Comparison of ENCODE assay signal across 8 mouse cellular contexts in genomic region chr2:127586694-127587513, GRCm38 (mm10). TPM values are rescaled to one million over a fixed set of nuclear protein-coding genes. Genes with fewer than 3 reads are reported as not detected.
A peak's percentile ranks its signal among the peaks of the same experiment; 100 is the strongest.
DNase-seq lines count a peak whose midpoint lies in the region; ATAC-seq and TF ChIP-seq lines count a peak whose summit lies in the region.

Gene Zfp661 (minus strand): TSS chr2:127587094.
Gene Mrps5 (plus strand): TSS chr2:127587222.

- no peaks in the 10 kb centered on the region for H3K27me3 ChIP-seq in forebrain, embryonic 10.5 days (ENCODE audit: poor library complexity, severe bottlenecking)
- H3K27me3 ChIP-seq in heart, embryonic 15.5 days, result no peaks in the 10 kb centered on the region
- no peaks in the 10 kb centered on the region for H3K27me3 ChIP-seq in liver, embryonic 14.5 days (ENCODE audit: control insufficient read depth, insufficient read depth, low read length)
- H3K27me3 ChIP-seq in neural tube, embryonic 11.5 days (ENCODE audit: control insufficient read depth, insufficient read depth, low read length), result no peaks in the 10 kb centered on the region
- no peaks in the 10 kb centered on the region for H3K27me3 ChIP-seq in stomach, postnatal 0 days (ENCODE audit: control insufficient read depth, insufficient read depth, low read length)

- H3K9me3 ChIP-seq in forebrain, embryonic 10.5 days, result no peaks in the 10 kb centered on the region
- no peaks in the 10 kb centered on the region for H3K9me3 ChIP-seq in heart, embryonic 15.5 days (replicated peaks)
- no peaks in the 10 kb centered on the region for H3K9me3 ChIP-seq in liver, embryonic 14.5 days (ENCODE audit: control insufficient read depth, low read length)
- H3K9me3 ChIP-seq in neural tube, embryonic 11.5 days (ENCODE audit: control insufficient read depth, low read length), result no peaks in the 10 kb centered on the region
- no peaks in the 10 kb centered on the region for H3K9me3 ChIP-seq in stomach, postnatal 0 days (ENCODE audit: control insufficient read depth, low read length)

- WGBS in forebrain, embryonic 10.5 days, result 5% methylated on average over 39 of the region's 39 CpGs
- 5% methylated on average over 39 of the region's 39 CpGs for WGBS in heart, embryonic 15.5 days
- WGBS in liver, embryonic 14.5 days (ENCODE audit: insufficient replicate concordance), result 4% methylated on average over 39 of the region's 39 CpGs
- 6% methylated on average over 37 of the region's 39 CpGs for whole genome bisulfite sequencing in neural tube, embryonic 11.5 days
- WGBS in stomach, postnatal 0 days, result 4% methylated on average over 34 of the region's 39 CpGs

- H3K4me3 ChIP-seq in forebrain, embryonic 10.5 days, result peak within 1 kb of the TSS; percentile 95
- H3K4me3 ChIP-seq in heart, embryonic 15.5 days, result peak within 1 kb of the TSS; percentile 75
- peak within 1 kb of the TSS; percentile 69 to 94 for H3K4me3 ChIP-seq in liver, embryonic 14.5 days (ENCODE audit: insufficient read depth in 1 of 2, low read depth in 2 of 2, low read length in 2 of 2)
- H3K4me3 ChIP-seq in neural tube, embryonic 11.5 days (ENCODE audit: low read depth, low read length), result peak within 1 kb of the TSS; percentile 56
- H3K4me3 ChIP-seq in stomach, postnatal 0 days (ENCODE audit: low read depth, low read length), result peak within 1 kb of the TSS; percentile 94

- peak; percentile 74 to 88 for DNase-seq in CD8-positive naive resting alpha-beta T cell, adult 2 months (ENCODE audit: low read depth in 2 of 2, low spot score in 2 of 2)
- peak; percentile 68 for DNase-seq in c-Kit-positive CD71-negative TER-119-negative erythroid progenitor cells, embryonic 14.5 days (ENCODE audit: low read depth)
- peak; percentile 92 for DNase-seq in forebrain, embryonic 10.5 days (ENCODE audit: extremely low spot score, low spot score)
- DNase-seq in kidney, postnatal 25 days, result peak; percentile 88 to 91
- peak; percentile 50 to 68 (median 66) for DNase-seq in liver, embryonic 14.5 days (ENCODE audit: low read depth in 3 of 3, low spot score in 3 of 3)
- DNase-seq in neural tube, embryonic 11.5 days (ENCODE audit: low spot score), result peak; percentile 91
- DNase-seq in stomach, postnatal 0 days (ENCODE audit: low spot score), result peak; percentile 92

- peak; percentile 67 for TF ChIP-seq EP300 in liver, embryonic 14.5 days (IDR thresholded peaks at IDR 0.05; ENCODE audit: low read depth)
- TF ChIP-seq EP300 in stomach, postnatal 0 days (optimal IDR thresholded peaks at IDR 0.05), result peak; percentile 96

- peak within 1 kb of the TSS; percentile 70 for H3K4me2 ChIP-seq in heart, embryonic 15.5 days
- H3K4me2 ChIP-seq in liver, embryonic 14.5 days (ENCODE audit: low read depth), result peak within 1 kb of the TSS; percentile 76
- H3K4me2 ChIP-seq in neural tube, embryonic 11.5 days (ENCODE audit: low read depth), result peak within 1 kb of the TSS; percentile 62
- peak within 1 kb of the TSS; percentile 82 for H3K4me2 ChIP-seq in stomach, postnatal 0 days (replicated peaks; ENCODE audit: low read depth)

- peaks cover 13% of the 10 kb centered on the region for H3K36me3 ChIP-seq in forebrain, embryonic 10.5 days (replicated peaks)
- H3K36me3 ChIP-seq in heart, embryonic 15.5 days, result peaks cover 5% of the 10 kb centered on the region; the same call in 1 of the 2 replicates
- no peaks in the 10 kb centered on the region for H3K36me3 ChIP-seq in liver, embryonic 14.5 days (replicated peaks; ENCODE audit: control insufficient read depth, insufficient read depth, low read depth)
- H3K36me3 ChIP-seq in neural tube, embryonic 11.5 days (ENCODE audit: control insufficient read depth, insufficient read depth, low read length), result no peaks in the 10 kb centered on the region
- no peaks in the 10 kb centered on the region for H3K36me3 ChIP-seq in stomach, postnatal 0 days (ENCODE audit: control insufficient read depth, insufficient read depth, low read length)

- TF ChIP-seq CTCF in liver, embryonic 14.5 days (IDR thresholded peaks at IDR 0.05; ENCODE audit: low read depth), result peak; percentile 19; the same call in 1 of the 2 replicates
- peak; percentile 13; the same call in 1 of the 2 replicates for TF ChIP-seq CTCF in stomach, postnatal 0 days (IDR thresholded peaks at IDR 0.05; ENCODE audit: low read depth)

- peak within 1 kb of the TSS; percentile 100 for H3K27ac ChIP-seq in forebrain, embryonic 10.5 days
- peak within 1 kb of the TSS; percentile 90 for H3K27ac ChIP-seq in heart, embryonic 15.5 days
- peak within 1 kb of the TSS; percentile 74 for H3K27ac ChIP-seq in liver, embryonic 14.5 days
- H3K27ac ChIP-seq in neural tube, embryonic 11.5 days (ENCODE audit: low read depth, low read length), result peak within 1 kb of the TSS; percentile 69
- H3K27ac ChIP-seq in stomach, postnatal 0 days (replicated peaks), result peak within 1 kb of the TSS; percentile 93

- H3K4me1 ChIP-seq in forebrain, embryonic 10.5 days, result peaks cover 44% of the 10 kb centered on the region
- H3K4me1 ChIP-seq in heart, embryonic 15.5 days (replicated peaks), result peaks cover 23% of the 10 kb centered on the region
- H3K4me1 ChIP-seq in liver, embryonic 14.5 days (replicated peaks; ENCODE audit: control insufficient read depth in 2 of 2, insufficient read depth in 2 of 2, low read length in 1 of 2), result peaks cover 0 to 21% of the 10 kb centered on the region in 2 experiments; a peak in 3 of 4 replicates
- 0 out of 2 replicates have a peak, but pooled peaks cover 6% of the 10 kb centered on the region for H3K4me1 ChIP-seq in neural tube, embryonic 11.5 days (ENCODE audit: control insufficient read depth, insufficient read depth, low read length)
- H3K4me1 ChIP-seq in stomach, postnatal 0 days (replicated peaks; ENCODE audit: control insufficient read depth, insufficient read depth), result no peaks in the 10 kb centered on the region

- peak within 1 kb of the TSS; percentile 84 for H3K9ac ChIP-seq in heart, embryonic 15.5 days
- H3K9ac ChIP-seq in liver, embryonic 14.5 days (replicated peaks), result peak within 1 kb of the TSS; percentile 91
- peak within 1 kb of the TSS; percentile 88 for H3K9ac ChIP-seq in neural tube, embryonic 11.5 days (ENCODE audit: low read length)
- peak within 1 kb of the TSS; percentile 89 for H3K9ac ChIP-seq in stomach, postnatal 0 days (ENCODE audit: low read length)

- ATAC-seq in heart, embryonic 15.5 days (replicated peaks; ENCODE audit: insufficient number of reproducible peaks, insufficient read depth, low FRiP score, low read depth), result peak; percentile 76
- ATAC-seq in liver, embryonic 14.5 days (ENCODE audit: insufficient read depth), result peak; percentile 84
- ATAC-seq in neural tube, embryonic 11.5 days (ENCODE audit: insufficient read depth, low FRiP score, low TSS enrichment), result peak; percentile 83
- peak; percentile 85 for ATAC-seq in stomach, postnatal 0 days (ENCODE audit: low FRiP score, low TSS enrichment)

RNA-seq across cellular contexts. Expression of gene Zfp661, which starts in this region (rescaled TPM):
- 7.4 and 9.8 TPM in 2 replicates for polyA plus RNA-seq in forebrain, embryonic 10.5 days (2016; fragmentation: Nextera tagmentation; extraction: Ambion mirVana)
- 2.2 and 2.8 TPM in 2 replicates for polyA plus RNA-seq in heart, embryonic 15.5 days (2015; fragmentation: Nextera tagmentation; extraction: Ambion mirVana)
- polyA plus RNA-seq in liver, embryonic 14.5 days (2012; rRNA removed), result 1.0 and 1.1 TPM in 2 replicates
- 0.83 and 0.86 TPM in 2 replicates for polyA plus RNA-seq in liver, embryonic 14.5 days (2014; fragmentation: Nextera tagmentation; extraction: Ambion mirVana)
- polyA plus RNA-seq in neural tube, embryonic 11.5 days (2014; fragmentation: Nextera tagmentation; extraction: Ambion mirVana), result 8.7 and 9.8 TPM in 2 replicates
- polyA plus RNA-seq in stomach, postnatal 0 days (2015; fragmentation: Nextera tagmentation; extraction: Ambion mirVana), result 1.9 TPM in 2 replicates

RNA-seq across cellular contexts. Expression of gene Mrps5, which starts in this region (rescaled TPM):
- 180 and 188 TPM in 2 replicates for polyA plus RNA-seq in forebrain, embryonic 10.5 days (2016; fragmentation: Nextera tagmentation; extraction: Ambion mirVana)
- 123 and 132 TPM in 2 replicates for polyA plus RNA-seq in heart, embryonic 15.5 days (2015; fragmentation: Nextera tagmentation; extraction: Ambion mirVana)
- 25.2 and 46.4 TPM in 2 replicates for polyA plus RNA-seq in liver, embryonic 14.5 days (2012; rRNA removed)
- polyA plus RNA-seq in liver, embryonic 14.5 days (2014; fragmentation: Nextera tagmentation; extraction: Ambion mirVana), result 80.1 and 80.3 TPM in 2 replicates
- 149 and 154 TPM in 2 replicates for polyA plus RNA-seq in neural tube, embryonic 11.5 days (2014; fragmentation: Nextera tagmentation; extraction: Ambion mirVana)
- 87.0 and 90.2 TPM in 2 replicates for polyA plus RNA-seq in stomach, postnatal 0 days (2015; fragmentation: Nextera tagmentation; extraction: Ambion mirVana)

Comparison
In these comparisons a context has a peak if more than half of its experiments do, and no peak if none do; other contexts are left out.
1. Peak in every context shown above with its lines: DNase-seq, ATAC-seq, H3K4me3 ChIP-seq and H3K27ac ChIP-seq.